Mouse (Mus musculus): ENCODE results near the gene 2900026A02Rik. TPM values are rescaled to one million over a fixed set of nuclear protein-coding genes. Genes with fewer than 3 reads are reported as not detected.

Gene 2900026A02Rik
- polyA plus RNA-seq, 1 experiment = 16.6 TPM

DNA sequence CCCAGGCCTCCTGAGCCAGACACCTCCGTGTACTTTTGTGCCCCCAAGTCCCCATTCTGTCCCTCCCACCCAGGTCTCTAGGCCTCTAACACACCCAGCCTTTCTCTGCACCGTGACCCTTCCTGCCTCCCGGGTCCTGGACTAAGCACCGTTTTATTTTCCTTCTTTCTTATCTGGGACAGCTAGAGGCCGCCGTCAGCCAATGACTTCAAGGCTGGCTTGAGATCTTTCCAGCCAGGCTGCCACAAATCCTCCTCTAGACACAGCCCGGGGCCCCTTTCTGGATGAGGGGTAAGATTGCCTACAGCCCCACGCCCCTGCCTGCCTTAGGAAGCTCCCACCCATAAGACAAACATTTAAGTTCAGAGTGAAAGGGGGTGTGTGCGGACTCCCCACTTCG is 85.5 kb downstream of the 2900026A02Rik start:
- Histone ChIP-seq H3K4me2 (ENCODE audit: low read depth) (peak overlapping the region; percentile 74), H3ac (ENCODE audit: control insufficient read depth, insufficient read length) (no peak overlapping the region), H3K79me2 (ENCODE audit: control insufficient read depth, insufficient read depth) (no peaks in the 10 kb centered on the region), H3K36me3 (ENCODE audit: control insufficient read depth, insufficient read depth) (no peaks in the 10 kb centered on the region), H3K4me3 (no peak overlapping the region), H3K27me3 (ENCODE audit: control insufficient read depth, insufficient read depth, insufficient read length) (no peaks in the 10 kb centered on the region)
- no peak for TF ChIP-seq MYOG (IDR thresholded peaks at IDR 0.05; ENCODE audit: control insufficient read depth in 1 of 3, insufficient read depth in 1 of 3, insufficient read length in 2 of 3, low read depth in 2 of 3)
- TF ChIP-seq USF1 (IDR thresholded peaks at IDR 0.05; ENCODE audit: low read depth) = no peak
- TF ChIP-seq POLR2A (IDR thresholded peaks at IDR 0.05; ENCODE audit: insufficient read length, low read depth) = no peak
- TF ChIP-seq TCF3 (IDR thresholded peaks at IDR 0.05; ENCODE audit: insufficient read length, low read depth) = no peak
- no peak for TF ChIP-seq MYOD1 (IDR thresholded peaks at IDR 0.05; ENCODE audit: control insufficient read depth in 1 of 3, insufficient read length in 2 of 3, low read depth in 2 of 3)
- TF ChIP-seq TCF12 (IDR thresholded peaks at IDR 0.05; ENCODE audit: insufficient read depth, poor library complexity, severe bottlenecking) = no peak
- no peak for TF ChIP-seq POLR2AphosphoS2 (IDR thresholded peaks at IDR 0.05; ENCODE audit: insufficient read length, low read depth)
- TF ChIP-seq REST (IDR thresholded peaks at IDR 0.05; ENCODE audit: insufficient read depth, insufficient read length) = no peak
- no peak for TF ChIP-seq SRF (IDR thresholded peaks at IDR 0.05; ENCODE audit: control insufficient read depth, insufficient read length, low read depth)

DNA sequence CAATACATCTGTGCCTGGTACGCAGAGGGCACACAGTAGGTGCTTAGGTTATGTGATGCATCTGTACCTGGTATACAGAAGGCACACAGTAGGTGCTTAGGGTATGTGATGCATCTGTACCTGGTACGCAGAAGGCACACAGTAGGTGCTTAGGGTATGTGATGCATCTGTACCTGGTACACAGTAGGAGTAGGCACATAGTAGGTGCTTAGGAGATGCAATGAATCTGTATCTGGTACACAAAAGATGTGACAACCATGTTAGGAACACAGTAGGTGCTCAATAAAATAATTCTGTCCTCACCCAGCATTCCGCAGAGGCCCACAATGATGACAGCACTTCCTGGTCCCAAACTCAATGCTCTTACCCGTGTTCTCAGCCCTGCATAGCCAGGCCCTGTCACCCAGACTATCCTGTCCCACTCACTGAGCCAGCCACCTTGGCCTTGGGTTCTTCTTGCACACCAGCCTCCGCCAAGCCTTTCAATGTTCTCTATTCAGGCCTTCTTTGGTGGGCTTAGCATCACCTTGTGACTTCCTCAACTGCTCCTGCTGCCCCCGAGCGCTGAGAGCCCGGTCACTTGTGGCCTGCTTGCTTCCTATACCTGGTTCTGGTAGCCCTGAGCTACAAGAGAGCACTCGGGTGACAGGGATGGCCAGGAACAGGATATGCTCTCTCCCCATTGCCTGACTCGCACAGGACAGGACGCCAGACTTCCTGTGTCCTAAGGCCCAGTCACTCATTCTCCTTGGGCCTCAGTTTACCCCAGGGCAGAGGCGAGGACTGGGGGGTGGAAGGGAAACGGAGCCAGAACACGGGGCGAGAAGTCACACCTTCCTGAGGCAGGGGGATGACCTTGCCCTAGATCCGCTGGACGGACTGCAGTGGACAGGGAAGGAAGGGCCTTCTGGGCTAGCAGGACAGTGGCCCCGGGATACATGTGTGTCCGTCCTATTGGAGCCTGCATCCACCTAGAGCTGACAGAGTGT is 87.0 kb downstream of the 2900026A02Rik start:
- no peaks in the 10 kb centered on the region for H3K36me3 ChIP-seq (ENCODE audit: control insufficient read depth, insufficient read depth)
- no peak for TF ChIP-seq USF1 (IDR thresholded peaks at IDR 0.05; ENCODE audit: low read depth)
- no peak for TF ChIP-seq TCF12 (IDR thresholded peaks at IDR 0.05; ENCODE audit: insufficient read depth, poor library complexity, severe bottlenecking)
- no peak for TF ChIP-seq MYOG (IDR thresholded peaks at IDR 0.05; ENCODE audit: control insufficient read depth in 1 of 3, insufficient read depth in 1 of 3, insufficient read length in 2 of 3, low read depth in 2 of 3)
- no peak for TF ChIP-seq E2F4 (IDR thresholded peaks at IDR 0.05; ENCODE audit: insufficient read depth)
- H3K4me2 ChIP-seq (ENCODE audit: low read depth) = no peak overlapping the region
- no peak overlapping the region for H3K4me3 ChIP-seq
- no peaks in the 10 kb centered on the region for H3K27me3 ChIP-seq (ENCODE audit: control insufficient read depth, insufficient read depth, insufficient read length)
- no peak overlapping the region for H3ac ChIP-seq (ENCODE audit: control insufficient read depth, insufficient read length)
- H3K79me2 ChIP-seq (ENCODE audit: control insufficient read depth, insufficient read depth) = no peaks in the 10 kb centered on the region

- TF ChIP-seq USF1 (IDR thresholded peaks at IDR 0.05; ENCODE audit: low read depth) (no peak), TCF12 (IDR thresholded peaks at IDR 0.05; ENCODE audit: insufficient read depth, poor library complexity, severe bottlenecking) (no peak), CEBPB (IDR thresholded peaks at IDR 0.05; ENCODE audit: insufficient read depth, poor library complexity, severe bottlenecking) (no peak), MAX (IDR thresholded peaks at IDR 0.05; ENCODE audit: low read depth) (no peak), E2F4 (IDR thresholded peaks at IDR 0.05; ENCODE audit: insufficient read depth) (no peak), SRF (IDR thresholded peaks at IDR 0.05; ENCODE audit: control insufficient read depth, insufficient read length, low read depth) (no peak), POLR2A (IDR thresholded peaks at IDR 0.05; ENCODE audit: insufficient read length, low read depth) (no peak), TCF3 (IDR thresholded peaks at IDR 0.05; ENCODE audit: insufficient read length, low read depth) (no peak)
- no peaks in the 10 kb centered on the region for H3K79me2 ChIP-seq (ENCODE audit: control insufficient read depth, insufficient read depth)
- no peaks in the 10 kb centered on the region for H3K36me3 ChIP-seq (ENCODE audit: control insufficient read depth, insufficient read depth)
- no peak overlapping the region for H3ac ChIP-seq (ENCODE audit: control insufficient read depth, insufficient read length)
- H3K27me3 ChIP-seq (ENCODE audit: control insufficient read depth, insufficient read depth, insufficient read length) = no peaks in the 10 kb centered on the region
- no peak overlapping the region for H3K4me2 ChIP-seq (ENCODE audit: low read depth)
- H3K4me3 ChIP-seq = no peak overlapping the region
Measured at GRCm38 (mm10) chr5:113133080-113133491, 88.0 kb downstream of the 2900026A02Rik start.

DNA sequence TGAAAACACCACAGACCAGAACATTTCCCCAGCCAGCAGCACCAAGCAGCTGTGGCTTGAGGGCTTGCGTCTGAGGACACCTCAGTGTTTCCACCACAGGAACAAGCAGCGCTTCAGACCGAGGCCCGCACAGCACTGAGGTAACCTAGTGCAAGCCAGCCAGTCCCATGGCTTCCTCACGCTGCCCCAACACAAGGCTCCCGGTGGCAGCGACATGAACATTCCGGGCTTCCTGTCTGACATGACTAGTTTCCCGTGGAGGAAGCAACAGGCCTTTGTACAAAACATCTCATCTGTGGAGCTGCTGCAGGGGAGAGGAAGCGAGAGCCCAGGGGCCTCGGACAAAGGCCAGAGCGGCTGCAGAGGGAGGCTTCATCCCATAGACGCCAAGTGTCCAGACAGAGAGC is 88.4 kb downstream of the 2900026A02Rik start:
- no peaks in the 10 kb centered on the region for H3K36me3 ChIP-seq (ENCODE audit: control insufficient read depth, insufficient read depth)
- no peak overlapping the region for H3K4me2 ChIP-seq (ENCODE audit: low read depth)
- H3K79me2 ChIP-seq (ENCODE audit: control insufficient read depth, insufficient read depth) = no peaks in the 10 kb centered on the region
- no peak overlapping the region for H3K4me3 ChIP-seq
- H3ac ChIP-seq (ENCODE audit: control insufficient read depth, insufficient read length) = no peak overlapping the region
- H3K27me3 ChIP-seq (ENCODE audit: control insufficient read depth, insufficient read depth, insufficient read length) = no peaks in the 10 kb centered on the region
- no peak for TF ChIP-seq E2F4 (IDR thresholded peaks at IDR 0.05; ENCODE audit: insufficient read depth)
- TF ChIP-seq USF1 (IDR thresholded peaks at IDR 0.05; ENCODE audit: low read depth) = no peak
- TF ChIP-seq SRF (IDR thresholded peaks at IDR 0.05; ENCODE audit: control insufficient read depth, insufficient read length, low read depth) = no peak
- TF ChIP-seq POLR2A (IDR thresholded peaks at IDR 0.05; ENCODE audit: insufficient read length, low read depth) = no peak
- TF ChIP-seq REST (IDR thresholded peaks at IDR 0.05; ENCODE audit: insufficient read depth, insufficient read length) = no peak
- TF ChIP-seq CEBPB (IDR thresholded peaks at IDR 0.05; ENCODE audit: insufficient read depth, poor library complexity, severe bottlenecking) = no peak
- TF ChIP-seq TCF3 (IDR thresholded peaks at IDR 0.05; ENCODE audit: insufficient read length, low read depth) = no peak
- no peak for TF ChIP-seq MYOG (IDR thresholded peaks at IDR 0.05; ENCODE audit: control insufficient read depth in 1 of 3, insufficient read depth in 1 of 3, insufficient read length in 2 of 3, low read depth in 2 of 3)
- no peak for TF ChIP-seq MAX (IDR thresholded peaks at IDR 0.05; ENCODE audit: low read depth)
- no peak for TF ChIP-seq TCF12 (IDR thresholded peaks at IDR 0.05; ENCODE audit: insufficient read depth, poor library complexity, severe bottlenecking)
- TF ChIP-seq MYOD1 (IDR thresholded peaks at IDR 0.05; ENCODE audit: control insufficient read depth in 1 of 3, insufficient read length in 2 of 3, low read depth in 2 of 3) = no peak
- TF ChIP-seq POLR2AphosphoS2 (IDR thresholded peaks at IDR 0.05; ENCODE audit: insufficient read length, low read depth) = no peak

DNA sequence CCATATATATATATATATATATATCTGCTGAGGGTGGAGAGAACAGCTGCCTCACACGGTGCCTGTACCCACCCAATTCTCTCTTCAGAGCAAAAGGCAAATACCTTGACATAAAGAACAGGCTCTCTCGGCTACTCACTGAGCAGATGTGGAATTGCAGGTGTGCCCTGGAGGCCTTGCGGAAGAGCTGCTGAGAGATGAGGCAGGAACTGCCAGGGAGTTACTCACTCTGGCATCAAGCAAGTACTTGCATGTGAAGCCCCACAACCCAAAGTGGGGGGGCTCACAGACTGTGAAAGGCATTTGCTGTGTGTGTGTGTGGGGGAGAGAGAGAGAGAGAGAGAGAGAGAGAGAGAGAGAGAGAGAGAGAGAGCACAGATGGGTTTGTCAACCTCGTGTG is 92.6 kb downstream of the 2900026A02Rik start:
- Histone ChIP-seq H3K4me3 (no peak overlapping the region), H3K79me2 (ENCODE audit: control insufficient read depth, insufficient read depth) (no peaks in the 10 kb centered on the region), H3ac (ENCODE audit: control insufficient read depth, insufficient read length) (no peak overlapping the region), H3K36me3 (ENCODE audit: control insufficient read depth, insufficient read depth) (no peaks in the 10 kb centered on the region), H3K27me3 (ENCODE audit: control insufficient read depth, insufficient read depth, insufficient read length) (no peaks in the 10 kb centered on the region), H3K4me2 (ENCODE audit: low read depth) (no peak overlapping the region)
- no peak for TF ChIP-seq MAX (IDR thresholded peaks at IDR 0.05; ENCODE audit: low read depth)
- TF ChIP-seq MYOD1 (IDR thresholded peaks at IDR 0.05; ENCODE audit: control insufficient read depth in 1 of 3, insufficient read length in 2 of 3, low read depth in 2 of 3) = no peak
- TF ChIP-seq POLR2AphosphoS2 (IDR thresholded peaks at IDR 0.05; ENCODE audit: insufficient read length, low read depth) = no peak
- TF ChIP-seq MYOG (IDR thresholded peaks at IDR 0.05; ENCODE audit: control insufficient read depth in 1 of 3, insufficient read depth in 1 of 3, insufficient read length in 2 of 3, low read depth in 2 of 3) = no peak
- TF ChIP-seq REST (IDR thresholded peaks at IDR 0.05; ENCODE audit: insufficient read depth, insufficient read length) = no peak
- no peak for TF ChIP-seq E2F4 (IDR thresholded peaks at IDR 0.05; ENCODE audit: insufficient read depth)
- no peak for TF ChIP-seq TCF12 (IDR thresholded peaks at IDR 0.05; ENCODE audit: insufficient read depth, poor library complexity, severe bottlenecking)
- TF ChIP-seq TCF3 (IDR thresholded peaks at IDR 0.05; ENCODE audit: insufficient read length, low read depth) = no peak
- no peak for TF ChIP-seq SRF (IDR thresholded peaks at IDR 0.05; ENCODE audit: control insufficient read depth, insufficient read length, low read depth)
- TF ChIP-seq POLR2A (IDR thresholded peaks at IDR 0.05; ENCODE audit: insufficient read length, low read depth) = no peak
- no peak for TF ChIP-seq CEBPB (IDR thresholded peaks at IDR 0.05; ENCODE audit: insufficient read depth, poor library complexity, severe bottlenecking)

Data from myocyte (in vitro differentiated cells).